Mouse (Mus musculus) left cerebral cortex, postnatal 14 days (tissue): ENCODE measurements around the gene Cald1. TPM values are rescaled to one million over a fixed set of nuclear protein-coding genes. Genes with fewer than 3 reads are reported as not detected.

Source experiments
- DNase-seq, 2 experiments: peaks; one replicate each; pipeline ENCODE4 v3.0.0; 2021 to 2022; ENCODE audit warnings: low spot score in 2 of 2, mixed read lengths in 1 of 2
- intact Hi-C: fragments of 180-260 bp; cut with DNase I; formaldehyde crosslinking; loops from one replicate; pipeline ENCODE4 v1.15.1; 2025
- total RNA-seq, 2 experiments: library from RNA; stranded (reverse); gene quantifications; 2 replicates each; pipeline ENCODE4 v1.2.3; 2021

The Cald1 gene
- total RNA-seq, 2 experiments from 2014 or later, result 20.8 to 23.8 TPM

DNA sequence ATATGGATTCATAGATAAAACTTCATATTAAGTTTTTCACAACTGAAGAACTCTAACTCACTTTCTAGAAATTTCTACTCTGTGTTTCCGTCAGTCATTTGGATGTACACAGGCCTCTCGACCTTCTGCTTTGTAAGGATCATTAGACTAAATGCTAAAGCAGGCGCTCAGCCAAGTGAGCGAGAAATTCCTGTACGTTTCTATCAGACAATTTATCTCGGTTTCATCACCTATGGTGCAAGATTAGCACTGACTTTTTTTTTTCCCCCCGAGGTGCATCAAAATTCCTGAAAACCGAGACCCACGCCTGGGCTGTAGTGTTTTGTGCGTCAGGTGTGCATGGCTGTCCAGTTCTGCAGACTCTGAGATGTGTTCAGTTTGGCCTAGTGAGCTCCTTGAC is 113.3 kb downstream of the Cald1 start:
- intact Hi-C loops, result no loop called here
- no peak for DNase-seq

DNA sequence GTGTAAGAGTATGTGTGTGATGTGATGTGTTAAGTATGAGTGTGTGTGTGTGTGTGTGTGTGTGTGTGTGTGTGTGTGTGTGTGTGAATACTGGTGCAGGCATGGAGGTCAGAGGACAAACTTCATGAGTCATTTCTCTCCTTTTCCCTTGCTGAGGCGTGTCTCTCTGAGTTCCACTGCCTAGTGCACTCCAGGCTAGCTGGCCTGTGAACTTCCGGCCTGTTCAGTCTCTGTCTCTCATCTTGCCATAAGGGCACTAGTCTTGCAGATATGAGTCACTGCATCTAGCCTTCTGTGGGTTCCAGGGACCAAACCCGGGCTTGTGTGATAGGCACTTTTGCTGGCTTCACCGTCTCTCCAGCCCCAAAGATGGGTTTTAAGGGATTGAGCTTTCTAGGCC is 114.9 kb downstream of the Cald1 start:
- intact Hi-C loops, result no loop called here
- no peak for DNase-seq

DNA sequence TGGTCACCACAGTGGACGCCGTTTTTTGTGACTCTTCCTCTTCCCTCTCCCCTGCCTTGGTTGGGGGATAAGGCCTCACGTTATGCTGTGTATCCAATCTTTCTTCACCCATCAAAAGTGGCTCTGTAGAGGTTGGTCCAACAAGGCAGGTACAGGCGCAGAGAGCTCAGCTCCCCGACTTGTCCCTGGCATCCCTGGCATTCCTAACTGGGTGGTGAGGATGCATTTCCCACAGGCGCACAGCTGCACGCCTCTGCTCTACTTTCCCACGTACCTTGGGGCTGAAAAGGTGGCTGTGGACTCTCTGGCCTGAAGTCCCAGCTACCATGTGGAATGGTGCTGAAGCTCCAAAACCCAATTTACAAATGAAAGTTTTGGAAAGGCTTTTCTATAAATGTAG is 115.5 kb downstream of the Cald1 start:
- DNase-seq, result no peak
- intact Hi-C loops, result no loop called here

DNA sequence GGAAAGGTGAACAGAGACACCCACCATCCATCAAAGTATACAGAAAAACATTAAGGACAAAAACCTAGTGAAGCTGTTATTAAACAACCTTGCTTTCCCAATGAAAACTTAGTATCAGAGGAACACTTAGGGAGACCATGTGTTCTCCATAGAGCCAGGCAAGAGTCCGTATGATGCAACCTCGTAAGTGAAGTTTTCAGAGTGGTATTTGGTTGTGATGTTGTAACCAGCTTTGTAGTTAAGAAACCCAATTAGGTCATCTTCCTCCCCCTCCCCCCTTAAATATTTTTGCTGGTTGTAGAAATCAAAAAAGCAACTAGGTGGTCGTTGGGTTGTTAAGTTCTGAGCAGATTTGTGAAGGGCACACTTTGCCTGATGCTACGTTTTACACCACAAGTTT is 116.3 kb downstream of the Cald1 start:
- DNase-seq, result no peak
- intact Hi-C loops, result no loop called here

DNA sequence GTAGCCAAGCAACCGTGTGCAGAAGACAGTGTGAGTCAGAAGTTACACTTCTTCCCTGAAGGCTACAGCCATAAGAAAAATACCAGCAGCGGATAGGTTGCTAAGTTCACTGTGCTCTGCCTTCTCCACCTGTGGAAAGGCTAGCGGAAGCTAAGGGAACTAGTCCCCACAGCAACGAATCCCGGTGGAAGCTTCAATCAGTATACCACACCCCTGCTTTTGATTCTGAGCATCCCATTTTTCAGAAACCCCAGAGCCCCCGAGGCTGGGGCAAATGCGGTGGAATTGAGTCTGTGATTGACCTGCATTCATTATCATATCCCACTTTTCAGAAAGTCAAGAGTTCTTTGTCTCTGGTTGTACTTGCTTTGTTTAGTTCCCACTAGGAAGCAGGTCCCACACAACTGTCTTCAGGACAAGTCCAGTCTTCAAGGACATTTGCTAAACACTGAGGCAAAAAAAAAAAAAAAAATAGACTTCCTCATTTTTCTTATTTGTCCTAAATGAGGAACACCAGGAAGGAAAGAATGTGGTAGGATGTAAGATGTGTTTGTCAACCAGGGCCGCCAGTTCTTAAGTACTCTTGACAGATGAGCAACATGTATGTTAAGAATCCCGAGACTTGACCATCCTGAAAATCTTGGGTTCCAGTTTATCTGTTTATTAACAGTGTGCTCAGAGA is 118.0 kb downstream of the Cald1 start:
- no peak for DNase-seq
- intact Hi-C loops, result no loop called here

DNA sequence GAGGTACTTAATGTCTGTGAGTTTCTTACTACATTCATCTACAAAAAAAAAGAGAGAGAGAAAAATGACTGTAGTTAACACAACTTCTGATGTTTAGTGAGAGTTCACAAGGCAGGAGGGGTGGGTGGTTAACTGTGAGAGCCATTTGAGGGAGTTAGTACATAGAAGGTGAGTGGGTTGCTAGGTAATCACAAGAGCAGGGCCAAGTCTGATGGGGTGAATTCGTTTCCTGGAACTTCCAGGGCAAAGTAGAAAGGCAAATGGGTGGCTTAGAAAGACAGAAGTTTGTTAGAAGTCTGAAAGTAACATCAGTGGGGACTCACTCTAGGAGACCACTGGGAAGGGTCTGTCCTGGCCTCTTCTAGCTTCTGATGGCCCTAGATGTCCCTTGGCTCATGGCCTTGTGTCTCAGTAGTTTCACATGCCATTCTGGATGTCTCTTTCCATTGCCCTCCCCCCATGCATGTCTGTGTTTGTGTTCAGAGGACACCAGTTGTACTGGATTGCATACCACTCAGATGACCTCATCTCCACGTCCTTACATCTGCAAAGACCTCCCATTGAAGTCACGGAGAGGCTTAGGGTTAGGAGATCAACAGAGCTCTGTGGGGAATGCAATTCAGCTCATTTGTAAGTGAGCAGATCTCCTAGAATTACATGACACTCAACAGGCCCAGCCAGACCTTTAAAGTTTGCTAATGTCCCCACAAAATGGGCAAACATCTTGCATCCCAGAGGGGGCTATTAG is 118.8 kb downstream of the Cald1 start:
- no peak for DNase-seq
- intact Hi-C loops, result no loop called here

DNA sequence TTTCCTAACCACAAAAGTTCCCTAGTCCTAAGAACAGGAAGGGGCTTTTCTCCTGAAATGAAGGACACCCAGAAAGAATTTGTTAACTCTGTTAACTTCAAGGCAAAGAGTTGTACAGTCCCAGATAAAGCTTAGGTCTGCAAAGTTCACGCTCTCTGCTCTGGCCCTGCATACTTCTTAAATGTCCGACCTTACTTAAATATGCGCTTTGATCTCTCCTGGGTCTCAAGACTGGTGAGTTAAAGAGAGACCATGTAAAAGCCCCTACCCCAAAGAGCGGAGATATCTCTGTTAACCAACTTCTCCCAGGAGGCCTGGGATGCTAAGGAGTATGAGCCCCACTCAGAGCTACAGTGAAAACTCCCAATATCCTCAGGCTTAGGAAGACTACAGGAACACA is 119.4 kb downstream of the Cald1 start:
- no peak for DNase-seq
- intact Hi-C loops, result no loop called here

DNA sequence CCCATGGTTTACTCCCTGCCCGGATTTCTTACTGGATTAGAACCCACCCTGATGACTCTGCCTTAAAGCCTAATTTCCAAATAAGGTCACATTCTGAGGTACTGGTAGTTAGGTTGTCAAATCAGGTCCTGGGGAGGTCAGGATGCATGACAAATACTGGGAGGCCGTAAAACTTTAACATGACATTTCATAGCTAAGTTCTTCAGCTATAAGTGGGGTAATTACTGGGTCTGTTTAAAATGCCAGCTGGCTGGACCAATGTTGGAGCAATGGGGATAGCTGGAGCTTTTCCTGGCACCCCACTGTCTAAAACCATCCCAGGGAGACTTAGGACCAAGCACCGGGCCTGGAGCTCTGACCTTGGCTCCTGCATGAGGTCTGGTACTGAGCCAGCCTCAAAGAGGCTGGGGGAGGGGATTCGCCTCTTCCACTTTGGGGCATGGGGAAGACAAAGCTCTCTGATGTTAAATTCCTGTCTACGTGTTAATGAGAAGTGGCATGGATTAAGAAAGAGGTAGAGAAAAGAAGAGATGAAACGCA is 120.9 kb downstream of the Cald1 start:
- intact Hi-C loops, result no loop called here
- DNase-seq, result no peak

DNA sequence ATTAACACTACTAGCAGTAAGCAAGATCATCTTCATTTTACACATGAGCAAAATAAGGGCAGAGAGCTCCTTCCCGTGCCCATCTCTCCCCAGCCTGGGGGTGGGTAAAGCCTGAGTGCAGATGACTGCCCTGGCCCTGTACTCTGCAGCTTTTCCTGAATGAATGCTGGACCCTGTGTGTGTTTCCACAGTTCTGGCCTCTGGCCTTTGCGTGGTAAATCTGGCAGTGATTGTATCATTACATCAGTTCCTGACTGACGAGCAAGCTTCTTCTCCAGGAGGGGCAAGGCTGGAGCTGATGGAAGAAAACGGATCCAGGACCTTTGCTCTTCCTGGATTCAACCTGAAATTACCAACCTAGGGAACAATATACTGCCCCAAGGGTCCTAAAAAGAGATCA is 122.1 kb downstream of the Cald1 start:
- intact Hi-C loops, result no loop called here
- no peak for DNase-seq

DNA sequence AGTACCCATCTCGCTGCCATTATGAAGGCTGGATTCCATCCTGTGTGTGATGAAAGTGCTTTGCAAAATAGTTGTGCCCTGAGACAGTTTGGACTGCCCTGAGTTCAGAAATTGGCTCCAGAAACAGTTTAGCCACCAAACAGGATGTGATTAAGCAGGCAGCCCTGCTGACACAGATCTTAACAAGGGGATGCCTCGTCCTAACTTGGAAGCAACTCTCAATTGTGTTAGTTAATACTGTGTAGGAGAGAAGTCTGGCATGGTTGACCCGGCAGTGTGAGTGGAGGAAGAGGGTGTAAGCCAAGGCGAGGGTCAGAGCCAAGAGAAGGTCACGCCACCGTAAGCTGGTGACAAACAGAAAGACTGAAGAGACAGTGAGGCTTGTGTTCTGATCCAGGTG is 123.4 kb downstream of the Cald1 start:
- DNase-seq, result no peak
- intact Hi-C loops, result no loop called here

DNA sequence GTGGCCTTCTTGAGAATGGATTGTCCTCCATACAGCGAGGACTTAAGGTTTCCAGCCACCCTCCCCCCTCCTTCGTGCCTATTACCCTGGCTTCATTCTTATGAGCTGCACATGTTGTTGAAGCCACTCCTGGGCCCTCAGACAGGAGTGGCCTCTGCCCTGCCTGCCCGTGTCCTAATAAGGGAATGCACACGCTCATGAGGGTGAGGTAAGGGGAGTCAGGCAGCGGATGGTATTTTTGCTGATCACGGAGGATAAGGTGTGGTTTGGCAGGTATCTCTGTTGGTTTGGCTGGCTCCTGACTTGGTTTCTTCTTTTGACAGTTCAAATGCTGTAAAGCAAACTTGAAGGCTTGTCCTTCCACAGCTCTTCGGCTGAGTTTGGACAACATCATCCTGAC is 124.4 kb downstream of the Cald1 start:
- DNase-seq, result no peak
- intact Hi-C loops, result no loop called here

DNA sequence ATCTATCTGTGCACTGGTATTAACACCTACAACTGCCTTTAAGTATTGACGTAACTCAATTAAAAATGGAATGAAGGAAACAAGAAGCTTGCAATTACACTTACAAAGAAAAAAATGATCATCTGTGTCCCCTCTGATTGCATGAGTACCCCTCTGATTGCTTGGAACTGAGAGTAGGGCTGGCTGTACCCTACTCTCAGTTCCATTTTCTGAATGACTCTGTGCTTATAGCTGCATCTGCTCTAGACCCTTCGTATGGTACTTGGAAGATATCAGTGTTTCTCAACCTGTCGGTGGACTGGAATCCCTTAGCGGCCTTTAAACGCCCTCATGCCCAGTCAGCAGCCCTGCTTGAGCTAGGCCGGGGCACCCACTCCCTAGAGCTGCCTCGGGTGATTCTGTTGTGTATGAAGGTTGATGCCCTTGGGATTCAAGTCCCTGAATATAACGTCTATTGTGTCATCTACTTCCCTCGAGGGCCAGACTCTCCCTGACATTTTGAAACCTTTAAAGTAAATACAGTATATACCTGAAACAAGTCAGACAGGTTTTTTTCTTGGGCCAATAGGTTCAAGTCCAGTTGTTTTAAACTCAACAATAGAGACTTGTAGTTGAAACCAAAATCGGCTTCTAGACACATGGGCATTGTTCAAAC is 125.1 kb downstream of the Cald1 start:
- intact Hi-C loops, result no loop called here
- no peak for DNase-seq

DNA sequence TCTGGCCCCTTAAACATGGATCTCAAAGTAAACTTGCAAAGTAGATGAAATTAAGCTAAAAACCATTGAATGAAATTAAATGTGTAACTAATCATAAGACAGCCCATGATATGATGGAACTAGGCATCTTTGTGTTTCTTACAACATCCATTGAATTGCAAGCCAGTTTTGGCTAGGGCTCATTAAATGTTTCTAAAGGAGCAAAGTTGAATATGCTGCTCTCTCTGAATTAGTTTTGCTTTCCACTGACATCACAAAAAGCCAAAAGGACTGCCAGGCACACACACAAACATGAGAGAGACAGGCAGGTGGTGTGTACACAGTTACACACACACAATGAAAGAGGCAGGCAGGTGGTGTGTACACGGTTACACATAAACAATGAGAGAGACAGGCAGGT is 127.4 kb downstream of the Cald1 start:
- intact Hi-C loops, result no loop called here

DNA sequence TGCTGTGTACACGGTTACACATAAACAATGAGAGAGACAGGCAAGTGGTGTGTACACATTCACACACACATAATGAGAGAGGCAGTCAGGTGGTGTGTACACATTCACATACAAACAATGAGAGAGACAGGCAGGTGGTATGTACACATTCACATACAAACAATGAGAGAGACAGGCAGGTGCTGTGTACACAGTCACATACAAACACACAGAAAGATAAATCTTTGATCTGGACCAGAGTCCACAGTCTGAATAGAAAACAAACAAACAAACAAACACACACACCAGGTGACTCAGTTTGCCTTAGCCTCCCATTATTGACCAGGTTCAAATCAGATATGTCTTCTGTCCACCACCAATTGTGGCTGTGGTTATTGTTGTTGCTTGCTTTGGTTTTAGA is 127.8 kb downstream of the Cald1 start:
- intact Hi-C loops, result no loop called here
- no peak for DNase-seq

More for the DNA sequence above, 127.4 kb downstream of the Cald1 start:
- no peak for DNase-seq

DNA sequence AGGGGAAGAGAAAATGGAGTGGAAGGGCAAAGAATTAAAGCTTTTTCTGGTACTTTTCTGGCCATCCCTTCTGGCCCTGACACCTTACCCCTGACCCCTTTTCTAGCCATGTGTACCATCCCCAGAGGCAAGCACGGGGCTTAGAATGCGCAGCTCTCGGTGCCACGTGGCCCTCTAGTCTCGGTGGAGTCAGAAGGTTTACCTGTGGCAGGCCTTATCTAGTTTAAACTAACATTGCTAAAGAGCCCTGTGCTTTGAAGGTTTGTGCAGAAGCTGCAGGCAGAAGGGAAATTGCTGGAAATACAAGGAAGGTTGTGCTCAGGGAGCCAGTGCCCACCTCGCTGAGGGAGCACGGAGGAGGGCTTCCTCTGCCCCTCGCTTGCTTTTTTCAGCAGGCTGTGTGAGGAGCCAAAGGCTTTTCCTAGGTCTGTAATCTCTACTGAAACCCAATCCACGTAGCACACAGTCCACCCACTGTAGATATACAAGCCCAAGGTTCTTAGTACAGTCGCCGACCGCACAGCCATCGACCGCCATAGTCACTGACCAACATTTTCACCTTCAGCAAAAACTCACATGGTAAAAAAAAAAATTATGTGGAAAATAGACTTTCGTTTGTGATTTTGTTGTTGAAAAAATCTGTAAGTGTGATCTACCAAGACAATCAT is 129.2 kb downstream of the Cald1 start:
- intact Hi-C loops, result no loop called here

DNA sequence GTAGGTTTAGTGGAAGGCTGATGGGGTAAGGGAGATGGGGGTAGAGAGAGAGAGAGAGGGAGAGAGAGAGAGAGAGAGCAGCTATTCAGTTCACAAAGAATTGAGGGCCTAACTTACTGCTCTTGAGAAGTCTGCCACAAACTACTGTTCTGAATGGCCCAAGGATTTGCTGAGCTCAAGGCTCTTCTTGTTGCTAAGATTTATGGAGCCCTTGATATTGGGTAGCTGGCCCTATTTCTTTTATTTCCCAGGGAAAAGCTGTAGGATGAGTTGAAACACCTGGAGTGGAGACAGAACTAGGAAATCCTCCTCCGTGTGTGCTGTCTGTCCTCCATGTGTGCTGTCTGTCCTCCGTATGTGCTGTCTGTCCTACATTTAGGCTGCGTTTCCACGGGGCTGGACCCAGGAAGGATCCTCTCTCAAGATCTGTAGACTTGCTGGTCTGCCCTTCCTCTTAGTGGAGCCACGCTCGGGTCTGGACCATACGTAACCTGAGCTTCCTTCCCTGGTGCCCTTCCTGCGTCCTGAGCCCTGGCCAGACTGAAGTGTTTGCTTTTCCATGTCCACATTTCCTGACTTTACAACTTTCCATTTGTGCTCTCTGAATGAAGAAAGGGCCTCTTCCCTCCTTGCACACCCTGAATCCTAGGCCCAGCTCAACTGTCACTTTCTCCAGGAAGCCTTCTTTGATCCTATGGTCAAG is 131.3 kb downstream of the Cald1 start:
- intact Hi-C loops, result no loop called here
- DNase-seq, result no peak

More for the DNA sequence above, 129.2 kb downstream of the Cald1 start:
- DNase-seq, result no peak

DNA sequence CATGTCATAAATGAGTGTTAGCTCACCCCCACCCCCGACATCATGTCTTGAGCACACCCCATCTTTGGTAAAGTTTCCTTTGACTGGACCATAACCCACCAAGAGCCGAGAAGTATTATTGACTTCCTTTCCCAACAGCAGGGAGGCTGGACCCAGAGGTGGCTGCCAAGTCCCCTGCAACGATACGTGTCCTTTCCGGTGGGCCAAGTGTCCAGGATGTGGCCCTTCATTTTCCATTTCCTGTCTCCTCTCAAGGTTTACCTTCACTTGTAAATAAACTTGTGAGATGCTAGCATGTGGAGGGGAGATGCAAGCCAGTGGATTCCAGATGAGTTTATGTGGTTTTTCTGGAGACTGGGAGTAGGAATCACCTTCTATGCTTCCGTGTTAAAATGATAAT is 132.7 kb downstream of the Cald1 start:
- intact Hi-C loops, result no loop called here
- no peak for DNase-seq

DNA sequence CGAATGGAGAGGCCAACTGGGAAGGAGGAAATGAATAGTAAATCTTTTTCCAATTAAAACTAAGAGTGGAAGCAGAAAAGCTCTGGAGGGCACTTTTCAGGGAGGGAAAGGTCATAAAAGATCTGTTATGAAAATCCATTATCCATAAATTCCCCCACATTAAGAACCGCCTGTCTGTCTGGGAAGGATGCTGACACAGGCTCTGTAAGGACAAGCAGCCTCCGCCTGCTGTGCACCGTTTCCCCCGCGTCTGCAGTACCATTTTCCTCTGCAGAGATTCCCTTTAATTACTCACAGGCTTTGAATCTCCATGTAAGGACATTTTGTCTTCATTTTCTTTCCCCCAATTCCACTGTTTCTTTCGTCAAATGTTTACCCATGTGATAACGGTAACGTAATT is 133.2 kb downstream of the Cald1 start:
- no peak for DNase-seq
- intact Hi-C loops, result no loop called here

DNA sequence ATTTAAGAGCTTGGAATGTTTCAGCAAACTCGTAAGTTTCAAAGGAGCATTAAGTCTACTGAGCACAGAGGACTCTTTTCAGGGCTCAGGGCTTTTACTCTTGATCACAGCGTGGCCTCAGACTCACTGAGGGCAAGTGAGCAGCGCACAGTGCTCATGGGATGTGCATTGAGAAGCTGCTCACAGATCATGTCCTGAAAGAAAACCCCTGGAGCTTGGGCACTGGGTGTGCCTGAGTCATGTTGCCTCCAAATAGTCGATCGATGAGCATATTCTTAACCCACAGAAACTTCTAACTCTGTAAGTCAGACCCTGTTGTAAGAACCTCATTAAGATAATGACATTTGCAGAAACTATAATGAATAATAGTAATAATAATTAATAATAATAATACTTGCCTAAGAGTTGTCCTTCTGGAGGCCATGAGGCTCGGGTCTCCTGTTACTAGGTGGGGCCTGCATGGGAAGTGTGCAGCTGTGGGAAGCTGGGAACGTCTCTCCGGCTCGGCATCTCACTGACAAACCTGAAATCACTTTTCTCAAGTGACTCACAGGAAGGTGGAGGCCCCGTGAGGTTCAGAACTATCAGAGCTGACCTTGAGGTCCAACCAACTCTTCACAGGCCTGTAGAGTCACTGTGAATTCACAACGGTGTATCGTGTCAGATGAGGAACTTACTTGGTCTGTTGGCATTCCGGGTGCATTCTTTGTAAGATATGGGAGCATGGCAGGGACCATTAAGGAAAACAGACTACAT is 136.8 kb downstream of the Cald1 start:
- intact Hi-C loops, result no loop called here
- no peak for DNase-seq
